Mouse (Mus musculus): ENCODE measurements at regions not wholly inside any gene's neighbourhood (a gene's known extent, or its start where the extent isn't known, plus 50 kb on each side); places are given as distances from the start of the nearest gene placed in this dataset.
"Not testable (repeated sequence)": the region's sequence is repeated elsewhere in the genome, so short reads cannot be mapped to it uniquely, and the experiment has no call there.

GRCm38 (mm10) chr16:22327386-22327785 is 61.6 kb upstream of the Tra2b start:
- no peak for DNase-seq

DNA sequence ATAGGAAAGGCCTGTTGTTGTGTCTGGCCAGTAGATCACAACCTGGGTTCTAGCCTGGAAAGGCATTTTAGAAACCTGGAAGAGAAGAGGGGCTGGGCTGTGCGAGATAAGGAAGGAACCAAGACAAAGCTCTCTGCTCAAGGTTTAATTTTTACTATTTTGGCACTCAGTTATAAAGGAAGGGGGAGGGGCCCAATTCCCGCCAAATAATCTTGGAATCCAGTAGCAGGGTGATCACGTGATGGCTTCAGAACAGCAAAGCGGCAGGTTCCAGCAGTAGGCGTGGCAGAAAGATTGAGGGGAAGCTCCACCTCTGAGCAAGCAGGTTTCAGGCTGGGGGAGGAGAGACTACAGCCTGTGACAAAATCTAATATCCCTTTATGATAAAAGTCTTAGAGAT is 59.4 kb upstream of the Tra2b start:
- intact Hi-C loops (cut with DNase I): not testable (repeated sequence)

More at GRCm38 (mm10) chr16:22327386-22327785, 61.6 kb upstream of the Tra2b start:
- intact Hi-C loops (cut with DNase I): no loop called here

GRCm38 (mm10) chr16:22316251-22316711 is 50.5 kb upstream of the Tra2b start:
- intact Hi-C loops (cut with DNase I): loop anchor here (10.0 kb wide), 1 partner anchor 119 kb away; the partner anchor contains the start of gene Etv5
- peak; percentile 10 for DNase-seq

More for the DNA sequence above, 59.4 kb upstream of the Tra2b start:
- DNase-seq: not testable (repeated sequence)

Measured in left cerebral cortex, postnatal 4 days (tissue).